Mouse (Mus musculus): ENCODE results near the gene Slc16a5.
A peak's percentile ranks its signal among the peaks of the same experiment; 100 is the strongest.
"Not testable (repeated sequence)": the region's sequence is repeated elsewhere in the genome, so short reads cannot be mapped to it uniquely, and the experiment has no call there.

Gene Slc16a5

GRCm38 (mm10) chr11:115435596-115436337 lies 26.5 kb upstream of the Slc16a5 start:
- Histone ChIP-seq H3K27me3 (ENCODE audit: control insufficient read depth, insufficient read depth, low read length, poor library complexity, severe bottlenecking) (no peaks in the 10 kb centered on the region), H3K36me3 (ENCODE audit: control insufficient read depth, insufficient read depth, low read length, poor library complexity, severe bottlenecking) (peaks cover 2% of the 10 kb centered on the region; the same call in 1 of the 2 replicates)
- no peak for DNase-seq (ENCODE audit: low read depth, low spot score)

- no peaks in the 10 kb centered on the region for H3K36me3 ChIP-seq (ENCODE audit: control insufficient read depth, insufficient read depth, low read length, poor library complexity, severe bottlenecking)
- DNase-seq (ENCODE audit: low read depth, low spot score): no peak
- H3K27me3 ChIP-seq (ENCODE audit: control insufficient read depth, insufficient read depth, low read length, poor library complexity, severe bottlenecking): no peaks in the 10 kb centered on the region
Measured at GRCm38 (mm10) chr11:115437571-115438122, 24.6 kb upstream of the Slc16a5 start.

- no peak for DNase-seq (ENCODE audit: low read depth, low spot score)
- H3K36me3 ChIP-seq (ENCODE audit: control insufficient read depth, insufficient read depth, low read length, poor library complexity, severe bottlenecking): no peaks in the 10 kb centered on the region
- H3K27me3 ChIP-seq (ENCODE audit: control insufficient read depth, insufficient read depth, low read length, poor library complexity, severe bottlenecking): no peaks in the 10 kb centered on the region
Measured at GRCm38 (mm10) chr11:115439326-115439725, 22.9 kb upstream of the Slc16a5 start.

GRCm38 (mm10) chr11:115439906-115440595 lies 22.2 kb upstream of the Slc16a5 start, which contains the start of gene Trim80:
Gene Trim80 (plus strand): TSS chr11:115440545.
- Histone ChIP-seq H3K27me3 (ENCODE audit: control insufficient read depth, insufficient read depth, low read length, poor library complexity, severe bottlenecking) (no peaks in the 10 kb centered on the region), H3K36me3 (ENCODE audit: control insufficient read depth, insufficient read depth, low read length, poor library complexity, severe bottlenecking) (no peaks in the 10 kb centered on the region)
- DNase-seq (ENCODE audit: low read depth, low spot score): peak; percentile 21

GRCm38 (mm10) chr11:115441417-115441816 lies 20.9 kb upstream of the Slc16a5 start:
- DNase-seq (ENCODE audit: low read depth, low spot score): no peak
- Histone ChIP-seq H3K27me3 (ENCODE audit: control insufficient read depth, insufficient read depth, low read length, poor library complexity, severe bottlenecking) (no peaks in the 10 kb centered on the region), H3K36me3 (ENCODE audit: control insufficient read depth, insufficient read depth, low read length, poor library complexity, severe bottlenecking) (no peaks in the 10 kb centered on the region)

- Histone ChIP-seq H3K27me3 (ENCODE audit: control insufficient read depth, insufficient read depth, low read length, poor library complexity, severe bottlenecking) (no peaks in the 10 kb centered on the region), H3K36me3 (ENCODE audit: control insufficient read depth, insufficient read depth, low read length, poor library complexity, severe bottlenecking) (no peaks in the 10 kb centered on the region)
- DNase-seq (ENCODE audit: low read depth, low spot score): no peak
Measured at GRCm38 (mm10) chr11:115446906-115447305, 15.4 kb upstream of the Slc16a5 start.

GRCm38 (mm10) chr11:115447321-115447885 lies 14.9 kb upstream of the Slc16a5 start:
- DNase-seq (ENCODE audit: low read depth, low spot score): no peak
- Histone ChIP-seq H3K36me3 (ENCODE audit: control insufficient read depth, insufficient read depth, low read length, poor library complexity, severe bottlenecking) (no peaks in the 10 kb centered on the region), H3K27me3 (ENCODE audit: control insufficient read depth, insufficient read depth, low read length, poor library complexity, severe bottlenecking) (no peaks in the 10 kb centered on the region)

GRCm38 (mm10) chr11:115448075-115448474 lies 14.2 kb upstream of the Slc16a5 start:
- H3K36me3 ChIP-seq (ENCODE audit: control insufficient read depth, insufficient read depth, low read length, poor library complexity, severe bottlenecking): no peaks in the 10 kb centered on the region
- no peaks in the 10 kb centered on the region for H3K27me3 ChIP-seq (ENCODE audit: control insufficient read depth, insufficient read depth, low read length, poor library complexity, severe bottlenecking)
- no peak for DNase-seq (ENCODE audit: low read depth, low spot score)

GRCm38 (mm10) chr11:115448998-115449397 lies 13.3 kb upstream of the Slc16a5 start:
- Histone ChIP-seq H3K36me3 (ENCODE audit: control insufficient read depth, insufficient read depth, low read length, poor library complexity, severe bottlenecking) (no peaks in the 10 kb centered on the region), H3K27me3 (ENCODE audit: control insufficient read depth, insufficient read depth, low read length, poor library complexity, severe bottlenecking) (no peaks in the 10 kb centered on the region)
- no peak for DNase-seq (ENCODE audit: low read depth, low spot score)

- Histone ChIP-seq H3K27me3 (ENCODE audit: control insufficient read depth, insufficient read depth, low read length, poor library complexity, severe bottlenecking) (no peaks in the 10 kb centered on the region), H3K36me3 (ENCODE audit: control insufficient read depth, insufficient read depth, low read length, poor library complexity, severe bottlenecking) (no peaks in the 10 kb centered on the region)
- no peak for DNase-seq (ENCODE audit: low read depth, low spot score)
Measured at GRCm38 (mm10) chr11:115450176-115450575, 12.1 kb upstream of the Slc16a5 start.

GRCm38 (mm10) chr11:115451781-115452241 lies 10.5 kb upstream of the Slc16a5 start:
- DNase-seq (ENCODE audit: low read depth, low spot score): no peak
- Histone ChIP-seq H3K36me3 (ENCODE audit: control insufficient read depth, insufficient read depth, low read length, poor library complexity, severe bottlenecking) (no peaks in the 10 kb centered on the region), H3K27me3 (ENCODE audit: control insufficient read depth, insufficient read depth, low read length, poor library complexity, severe bottlenecking) (no peaks in the 10 kb centered on the region)

- Histone ChIP-seq H3K36me3 (ENCODE audit: control insufficient read depth, insufficient read depth, low read length, poor library complexity, severe bottlenecking) (no peaks in the 10 kb centered on the region), H3K27me3 (ENCODE audit: control insufficient read depth, insufficient read depth, low read length, poor library complexity, severe bottlenecking) (no peaks in the 10 kb centered on the region)
- no peak for DNase-seq (ENCODE audit: low read depth, low spot score)
Measured at GRCm38 (mm10) chr11:115452281-115452860, 9.9 kb upstream of the Slc16a5 start.

GRCm38 (mm10) chr11:115453306-115453705 lies 9.0 kb upstream of the Slc16a5 start:
- Histone ChIP-seq H3K36me3 (ENCODE audit: control insufficient read depth, insufficient read depth, low read length, poor library complexity, severe bottlenecking) (no peaks in the 10 kb centered on the region), H3K27me3 (ENCODE audit: control insufficient read depth, insufficient read depth, low read length, poor library complexity, severe bottlenecking) (no peaks in the 10 kb centered on the region)
- no peak for DNase-seq (ENCODE audit: low read depth, low spot score)

- DNase-seq (ENCODE audit: low read depth, low spot score); H3K27me3 ChIP-seq (ENCODE audit: control insufficient read depth, insufficient read depth, low read length, poor library complexity, severe bottlenecking): not testable (repeated sequence)
Measured at GRCm38 (mm10) chr11:115454822-115455221, 7.5 kb upstream of the Slc16a5 start.

More at GRCm38 (mm10) chr11:115454822-115455221, 7.5 kb upstream of the Slc16a5 start:
- H3K36me3 ChIP-seq (ENCODE audit: control insufficient read depth, insufficient read depth, low read length, poor library complexity, severe bottlenecking): not testable (repeated sequence)
